Mouse (Mus musculus) ES-E14 (cell line): ENCODE data around the gene Agmat. TPM values are rescaled to one million over a fixed set of nuclear protein-coding genes. Genes with fewer than 3 reads are reported as not detected.

Experiments used
- DNase-seq: peaks from one replicate; pipeline ENCODE4 v3.0.0-alpha.2; 2013; ENCODE audit warnings: low read depth, low spot score
- H3K27ac ChIP-seq: 2 replicates; pipeline ENCODE4 v1.5.1; 2012; ENCODE audit warnings: low read depth, mild to moderate bottlenecking, low read length, moderate library complexity, mixed read lengths; ENCODE audit not compliant: poor library complexity, insufficient read depth, severe bottlenecking
- H3K36me3 ChIP-seq: 2 replicates; pipeline ENCODE4 v1.6.1; 2012; ENCODE audit warnings: mild to moderate bottlenecking, low read length, moderate library complexity, mixed read lengths; ENCODE audit not compliant: control insufficient read depth, poor library complexity, insufficient read depth, severe bottlenecking
- H3K4me1 ChIP-seq, 2 experiments: fragments of 150-350 bp in 1 of 2; sonication (generic) in 1 of 2; 2 replicates each; pipeline ENCODE4 v1.6.1; 2012; ENCODE audit warnings: low read length in 2 of 2, mild to moderate bottlenecking in 1 of 2, mixed read lengths in 1 of 2; ENCODE audit not compliant: control insufficient read depth in 2 of 2, insufficient read depth in 2 of 2, poor library complexity in 1 of 2
- H3K4me3 ChIP-seq, 2 experiments: fragments of 150-350 bp in 1 of 2; sonication (generic) in 1 of 2; 2 replicates each; pipeline ENCODE4 v1.5.1; 2012; ENCODE audit warnings: low read length in 2 of 2, low read depth in 1 of 2, mild to moderate bottlenecking in 1 of 2, mixed read lengths in 1 of 2; ENCODE audit not compliant: insufficient read depth in 1 of 2, poor library complexity in 1 of 2, severe bottlenecking in 1 of 2
- H3K9ac ChIP-seq: 2 replicates; pipeline ENCODE4 v1.6.1; 2012; ENCODE audit warnings: low read depth, mild to moderate bottlenecking, low read length, mixed read lengths; ENCODE audit not compliant: poor library complexity, insufficient read depth, severe bottlenecking
- H3K9me3 ChIP-seq: fragments of 150-350 bp; sonication (generic); 2 replicates; pipeline ENCODE4 v1.6.1; 2012; ENCODE audit warnings: low read depth, mild to moderate bottlenecking, low read length; ENCODE audit not compliant: control insufficient read depth, insufficient read depth
- CHD2 ChIP-seq: IDR thresholded peaks from 2 replicates; pipeline ENCODE4 v1.6.1; 2014; ENCODE audit warnings: mild to moderate bottlenecking, low read depth, low read length, inconsistent platforms
- HCFC1 ChIP-seq: IDR thresholded peaks from 2 replicates; pipeline ENCODE4 v1.6.1; 2012; ENCODE audit warnings: low read length, inconsistent platforms, borderline replicate concordance; ENCODE audit not compliant: insufficient read depth
- MAFK ChIP-seq: IDR thresholded peaks from 2 replicates; pipeline ENCODE4 v1.6.1; 2014; ENCODE audit warnings: mild to moderate bottlenecking, low read depth, low read length, inconsistent platforms; ENCODE audit not compliant: insufficient read depth
- ZC3H11A ChIP-seq: IDR thresholded peaks from 2 replicates; pipeline ENCODE4 v1.6.1; 2012; ENCODE audit warnings: low read depth, mild to moderate bottlenecking, inconsistent platforms, low read length, borderline replicate concordance
- ZNF384 ChIP-seq: IDR thresholded peaks from 2 replicates; pipeline ENCODE4 v1.6.1; 2012; ENCODE audit warnings: low read depth, low read length, inconsistent platforms
- in situ Hi-C, 2 experiments: fragments of 600-800 bp; cut with MboI; formaldehyde crosslinking; loops; one replicate each; pipeline ENCODE4 v1.15.1; 2025; ENCODE audit warnings: low sequenced_read_pairs in 2 of 2, inconsistent platforms in 1 of 2; ENCODE audit not compliant: unreplicated experiment in 2 of 2
- total RNA-seq: library from RNA; depleted of rRNA; stranded (reverse); fragments of 300-350 nt; gene quantifications from 2 replicates; pipeline ENCODE4 v1.2.3, GENCODE M21; 2012

The Agmat gene
- total RNA-seq, 1 experiment: 0.62 TPM

DNA sequence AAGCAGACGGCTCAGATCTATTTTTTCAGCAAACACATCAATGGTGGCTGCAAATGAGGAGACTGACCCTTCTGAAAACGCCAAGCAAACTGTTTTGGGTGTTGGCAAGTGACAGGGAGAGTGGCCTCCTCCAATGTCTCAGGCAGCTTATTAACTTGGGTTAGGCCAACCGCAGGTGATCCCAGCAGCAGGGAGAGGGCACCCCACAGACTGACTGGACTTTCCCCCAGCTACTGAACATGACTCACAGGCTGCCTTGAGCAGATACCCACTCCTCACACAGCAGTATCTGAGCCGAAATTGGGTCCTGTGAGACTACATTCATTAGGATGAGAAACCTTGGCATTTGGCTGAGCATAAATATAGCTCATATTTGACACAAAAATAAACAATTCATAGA is 14.5 kb downstream of the Agmat start:
- H3K9ac ChIP-seq: no peak overlapping the region
- TF ChIP-seq CHD2 (no peak), MAFK (no peak), ZC3H11A (no peak)
- H3K4me3 ChIP-seq: no peak overlapping the region
- in situ Hi-C loops: no loop called here
- H3K4me1 ChIP-seq: no peaks in the 10 kb centered on the region
- H3K36me3 ChIP-seq: peaks cover 18% of the 10 kb centered on the region
- H3K9me3 ChIP-seq: no peaks in the 10 kb centered on the region
- no peak for DNase-seq
- H3K27ac ChIP-seq: no peak overlapping the region

DNA sequence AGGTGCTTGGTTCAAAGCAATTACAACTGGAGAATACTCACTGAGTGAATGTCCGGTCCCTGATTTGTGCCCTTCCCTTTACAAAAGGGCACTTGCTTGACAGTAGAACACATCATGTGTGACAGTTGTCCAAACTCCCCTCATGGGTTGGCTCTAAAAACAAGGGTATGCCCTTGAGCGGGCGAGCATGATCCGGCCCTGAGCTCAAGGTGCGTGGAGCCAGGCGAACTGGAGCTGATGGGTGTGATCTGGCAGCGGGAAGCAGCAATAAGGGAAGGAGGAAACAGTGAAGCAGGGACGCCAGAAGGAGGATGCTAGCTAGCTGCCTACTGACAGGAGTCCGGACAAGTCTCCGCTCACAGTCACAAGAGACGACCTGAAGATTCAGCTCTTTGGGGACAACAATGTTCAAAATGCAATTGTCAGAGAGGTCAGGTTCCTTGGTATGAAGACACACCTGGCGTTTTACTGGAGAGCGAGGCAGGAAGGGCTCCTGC is 15.7 kb downstream of the Agmat start:
- no peaks in the 10 kb centered on the region for H3K9me3 ChIP-seq
- H3K36me3 ChIP-seq: peaks cover 21% of the 10 kb centered on the region
- in situ Hi-C loops: no loop called here
- no peak for DNase-seq
- H3K4me3 ChIP-seq: no peak overlapping the region
- H3K4me1 ChIP-seq: peaks cover 0 to 3% of the 10 kb centered on the region in 2 experiments; a peak in 1 of 4 replicates
- H3K27ac ChIP-seq: no peak overlapping the region
- no peak overlapping the region for H3K9ac ChIP-seq
- TF ChIP-seq ZC3H11A: no peak
- no peak for TF ChIP-seq MAFK
- TF ChIP-seq HCFC1: no peak
- TF ChIP-seq CHD2: no peak
- no peak for TF ChIP-seq ZNF384

DNA sequence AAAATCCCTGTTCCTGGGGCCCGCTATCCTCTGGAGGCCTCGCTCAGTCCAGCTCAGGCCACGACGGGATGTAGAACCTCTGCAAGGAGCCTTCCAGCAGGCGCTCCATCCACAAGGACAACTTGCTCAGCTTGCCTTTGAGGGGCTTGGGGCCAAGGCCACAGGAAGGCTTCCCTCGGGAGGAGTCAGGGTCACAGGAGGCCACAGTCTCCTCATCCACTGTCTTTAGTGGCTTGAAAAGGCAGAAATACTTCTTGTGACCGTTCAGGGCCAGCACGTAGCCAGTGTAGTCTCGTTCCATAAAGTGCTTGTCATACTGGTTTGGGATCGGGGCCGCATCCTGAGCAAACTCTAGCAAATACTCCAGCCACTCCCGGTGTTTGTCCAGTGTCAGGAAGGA is 17.0 kb downstream of the Agmat start:
- in situ Hi-C loops: no loop called here
- no peak for TF ChIP-seq ZNF384
- TF ChIP-seq HCFC1: no peak
- TF ChIP-seq ZC3H11A: no peak
- no peak for TF ChIP-seq CHD2
- TF ChIP-seq MAFK: no peak
- H3K36me3 ChIP-seq: peaks cover 21% of the 10 kb centered on the region
- H3K9ac ChIP-seq: no peak overlapping the region
- peaks cover 0 to 5% of the 10 kb centered on the region in 2 experiments; a peak in 2 of 4 replicates for H3K4me1 ChIP-seq
- no peak overlapping the region for H3K27ac ChIP-seq
- H3K4me3 ChIP-seq: no peak overlapping the region
- H3K9me3 ChIP-seq: no peaks in the 10 kb centered on the region
- no peak for DNase-seq

DNA sequence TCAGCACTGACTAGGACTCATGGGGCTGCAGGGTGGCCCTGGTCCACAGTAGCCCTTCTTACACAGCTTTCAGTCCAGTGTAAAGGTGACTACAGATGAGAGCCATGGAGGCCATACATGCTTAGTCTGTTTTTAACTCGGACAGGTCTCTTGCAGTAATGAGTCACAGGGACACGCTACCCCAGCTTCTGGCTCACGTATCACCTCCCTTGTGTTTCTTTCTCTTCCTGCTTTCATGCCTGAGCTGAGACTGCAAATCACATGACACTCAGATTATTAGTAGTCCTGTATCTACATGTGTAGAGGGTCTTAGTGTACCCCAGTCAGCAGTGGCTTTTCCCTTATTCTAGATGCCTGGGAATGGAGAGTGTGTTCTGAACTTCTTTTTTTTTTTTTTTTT is 18.5 kb downstream of the Agmat start:
- TF ChIP-seq MAFK (no peak), HCFC1 (no peak), ZNF384 (no peak), ZC3H11A (no peak), CHD2 (no peak)
- Histone ChIP-seq H3K4me1 (peaks cover 0 to 5% of the 10 kb centered on the region in 2 experiments; a peak in 2 of 4 replicates), H3K9me3 (no peaks in the 10 kb centered on the region), H3K36me3 (peaks cover 25% of the 10 kb centered on the region), H3K4me3 (no peak overlapping the region), H3K9ac (no peak overlapping the region), H3K27ac (no peak overlapping the region)
- in situ Hi-C loops: no loop called here
- no peak for DNase-seq

GRCm38 (mm10) chr4:141766316-141766667 is 19.8 kb downstream of the Agmat start:
- H3K36me3 ChIP-seq: peaks cover 32% of the 10 kb centered on the region
- H3K27ac ChIP-seq: no peak overlapping the region; the same call in 1 of the 2 replicates

More at GRCm38 (mm10) chr4:141766316-141766667, 19.8 kb downstream of the Agmat start:
- Histone ChIP-seq H3K4me3 (no peak overlapping the region), H3K4me1 (peaks cover 0 to 5% of the 10 kb centered on the region in 2 experiments; a peak in 2 of 4 replicates), H3K9ac (no peak overlapping the region), H3K9me3 (no peaks in the 10 kb centered on the region)
- TF ChIP-seq HCFC1: no peak
- TF ChIP-seq ZC3H11A: no peak
- TF ChIP-seq ZNF384: no peak
- no peak for TF ChIP-seq MAFK
- no peak for TF ChIP-seq CHD2
- in situ Hi-C loops: no loop called here
- DNase-seq: no peak
